Mouse (Mus musculus): Measurements from ENCODE around the gene March9.
A peak's percentile ranks its signal among the peaks of the same experiment; 100 is the strongest.

March9 gene

DNA sequence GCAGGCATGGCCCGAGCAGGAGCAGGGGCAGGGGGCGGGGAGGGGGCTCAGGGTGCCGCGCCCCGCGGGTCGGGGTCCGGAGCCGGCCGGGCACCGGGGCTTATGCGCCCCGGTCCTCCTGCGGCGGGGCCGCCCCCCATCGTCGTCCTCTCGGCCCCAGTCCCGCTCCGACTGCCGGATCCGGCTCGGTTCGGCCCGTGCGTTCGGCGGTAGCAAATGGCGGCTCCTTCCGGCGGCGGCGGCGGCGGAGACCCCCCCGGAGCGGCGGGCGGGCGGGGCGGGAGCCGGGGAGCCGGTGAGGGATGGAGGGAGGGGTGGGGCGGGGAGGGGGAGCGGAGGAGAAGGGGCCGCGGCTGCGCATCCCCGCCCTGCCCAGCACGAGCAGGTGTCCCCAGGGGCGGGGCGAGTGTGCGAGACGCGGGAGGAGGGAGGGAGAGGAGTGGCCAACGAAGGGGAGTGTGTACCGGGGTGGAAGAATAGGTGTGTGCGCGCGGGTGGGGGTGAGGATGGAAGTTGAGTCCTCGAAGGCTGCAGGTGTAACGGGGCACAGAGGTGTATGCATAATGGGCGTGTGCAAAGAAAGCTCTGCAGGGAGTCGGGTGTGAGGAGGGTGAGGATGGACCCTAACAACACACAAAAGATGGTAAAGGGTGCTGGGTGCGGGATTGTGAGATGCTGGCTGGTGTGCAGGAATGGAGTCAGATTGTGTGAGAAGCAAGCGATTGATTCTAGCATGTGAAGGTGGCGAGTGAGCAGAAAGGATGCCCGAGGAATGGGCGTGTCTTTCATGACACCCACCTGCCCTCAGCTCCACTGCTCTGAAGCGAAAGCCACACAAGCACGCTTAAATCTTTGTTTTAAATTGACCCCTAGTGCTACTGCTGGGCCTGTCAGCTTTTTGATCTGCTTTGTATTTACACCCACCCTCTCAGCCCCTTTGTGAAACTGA lies at the start of gene March9:
Gene March9 (minus strand): TSS at position 217 of the 949 bp plus-strand sequence.
- DNase-seq (ENCODE audit: low spot score in 2 of 2): peak; percentile 90 to 91

DNA sequence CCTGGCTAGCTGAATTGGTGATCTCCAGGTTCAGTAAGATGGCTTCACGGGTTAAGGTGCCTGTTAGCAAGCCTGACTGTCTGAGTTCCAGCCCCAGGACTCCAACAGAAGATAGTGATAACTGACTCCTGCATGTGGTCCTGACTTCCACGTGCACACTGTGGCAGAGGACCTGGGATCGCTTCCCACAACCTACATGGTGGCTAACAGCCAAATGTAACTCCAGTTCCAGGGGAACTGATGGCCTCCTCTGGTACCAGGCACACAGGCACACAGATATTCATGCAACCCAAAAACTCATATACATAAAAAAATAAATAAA lies 48.2 kb upstream of the March9 start:
- no peak for DNase-seq (ENCODE audit: low spot score in 2 of 2)

DNA sequence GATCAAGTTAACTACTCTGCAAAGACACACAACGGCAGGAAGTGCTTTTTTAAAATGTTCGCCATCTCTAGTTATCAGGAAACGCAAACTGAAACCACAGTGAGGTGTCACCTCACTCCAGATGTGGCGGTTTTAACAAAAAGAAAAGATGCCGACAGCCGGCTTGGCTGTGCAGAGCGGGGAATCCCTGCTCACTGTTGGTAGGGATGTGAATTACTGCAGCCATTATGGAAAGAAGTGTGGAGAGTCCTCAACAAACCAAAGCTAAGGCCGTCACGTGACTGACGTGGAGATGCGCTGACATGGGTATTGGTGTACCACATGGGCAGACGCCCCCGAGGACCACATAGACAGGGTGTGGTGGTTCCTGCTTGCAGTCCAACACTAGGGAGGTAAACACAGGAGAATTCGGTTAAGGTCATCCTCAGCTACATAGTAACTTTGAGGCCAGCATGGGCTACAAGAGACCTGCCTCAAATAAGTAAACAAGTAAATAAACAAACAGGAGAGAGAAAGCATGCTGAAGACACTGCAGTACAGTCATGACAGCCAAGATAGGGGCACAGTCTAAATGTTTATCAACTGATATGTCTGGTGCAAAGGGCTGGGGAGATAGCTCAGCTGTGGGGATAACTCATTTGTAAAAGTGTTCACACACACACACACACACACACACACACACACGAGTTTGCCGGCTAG lies 47.7 kb upstream of the March9 start:
- DNase-seq (ENCODE audit: low spot score in 2 of 2): no peak

DNA sequence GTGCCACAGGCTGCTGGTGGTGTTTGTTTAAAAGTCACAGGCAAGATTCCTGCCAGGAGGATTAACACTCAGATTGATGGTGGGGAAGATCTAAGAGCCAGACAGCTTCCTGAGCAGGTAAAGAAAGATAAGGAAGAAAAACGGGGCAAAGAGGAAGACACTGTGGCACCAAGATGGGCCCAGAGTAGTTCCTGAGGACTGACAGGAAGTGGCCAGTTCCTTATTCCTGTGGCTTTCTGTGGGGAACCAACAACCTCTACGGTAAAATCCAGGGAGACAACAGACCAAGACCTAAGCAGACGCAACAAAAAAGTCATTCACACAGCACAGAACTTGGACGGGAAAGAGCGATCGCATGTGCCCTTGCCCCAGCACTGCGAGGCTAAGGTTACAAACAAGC lies 43.6 kb upstream of the March9 start:
- DNase-seq (ENCODE audit: low spot score in 2 of 2): no peak

DNA sequence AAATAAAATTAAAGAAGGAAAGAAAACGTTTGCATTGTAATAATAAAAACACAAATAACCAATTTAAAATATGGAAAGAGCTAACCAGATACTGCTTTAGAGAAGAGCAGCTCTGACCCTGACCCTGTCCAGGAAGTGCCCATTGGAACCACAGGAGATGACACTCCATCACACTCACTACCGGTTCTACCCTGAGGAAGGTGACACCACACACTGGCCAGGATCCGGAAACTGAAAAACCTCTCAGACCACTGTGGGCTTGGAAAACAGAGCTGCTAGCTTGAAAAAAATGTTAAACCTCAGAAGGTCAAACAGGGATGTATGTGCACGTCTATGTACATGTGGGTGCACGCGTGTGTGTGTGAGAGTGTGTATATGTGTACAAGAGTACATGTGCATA lies 41.2 kb upstream of the March9 start:
- no peak for DNase-seq (ENCODE audit: low spot score in 2 of 2)

DNA sequence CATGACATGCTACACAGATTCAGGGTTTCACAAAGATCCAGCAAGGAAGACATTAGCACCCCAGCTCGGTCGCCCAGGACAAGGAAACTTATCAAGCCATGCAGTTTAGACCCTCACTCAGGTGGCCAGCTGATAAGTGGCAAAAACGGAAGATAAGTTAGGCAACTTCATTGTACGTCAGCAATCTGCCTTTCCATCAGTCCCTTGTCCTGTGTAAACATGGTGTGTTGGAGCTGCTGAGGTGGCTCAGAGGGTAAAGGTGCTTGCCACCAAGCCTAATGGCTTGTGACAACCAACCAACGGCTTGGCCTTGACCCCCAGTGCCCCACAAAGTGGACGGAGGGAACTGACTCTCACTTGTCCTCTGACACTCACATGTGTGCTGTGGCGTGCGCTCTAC lies 40.4 kb upstream of the March9 start:
- no peak for DNase-seq (ENCODE audit: low spot score in 2 of 2)

DNA sequence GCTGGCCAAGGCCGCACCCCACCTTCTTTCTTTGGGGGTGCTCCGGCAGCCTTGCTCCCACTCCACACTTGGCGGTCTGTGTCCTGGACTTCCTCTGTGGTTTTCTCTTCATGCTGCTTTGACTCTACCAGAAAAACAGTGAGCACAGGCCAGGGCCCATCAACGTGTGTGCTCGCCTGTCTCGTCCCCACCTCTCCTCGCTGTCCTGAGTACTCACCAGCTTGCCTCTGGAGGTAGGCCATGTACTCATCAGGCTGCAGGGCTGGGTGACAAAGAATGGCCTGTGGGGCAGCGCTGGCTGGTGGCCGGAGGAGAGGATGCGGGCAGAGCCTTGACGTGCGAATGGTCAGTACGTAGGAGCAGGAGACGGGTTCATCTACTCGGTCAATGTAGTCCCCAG lies 39.9 kb upstream of the March9 start:
- DNase-seq (ENCODE audit: low spot score in 2 of 2): no peak

DNA sequence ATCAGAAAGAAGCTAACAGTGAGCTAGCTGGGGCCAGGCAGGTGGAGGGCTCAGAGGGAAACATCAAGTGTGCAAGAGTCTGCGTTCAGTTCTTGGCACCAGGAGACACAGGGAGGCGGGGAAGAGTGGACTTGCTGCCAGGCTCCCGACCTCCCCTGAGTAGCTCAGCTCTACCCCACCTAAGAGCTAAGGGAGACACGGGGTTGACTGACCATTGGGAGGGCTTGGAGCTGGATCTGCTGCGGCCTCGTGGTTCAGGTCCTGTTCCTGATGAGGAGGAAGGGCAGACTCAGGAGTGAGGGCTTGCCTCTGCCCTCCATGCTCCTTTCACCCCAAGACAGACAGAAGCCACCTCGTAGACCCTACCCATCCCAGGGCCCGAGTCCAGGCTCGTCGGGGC lies 39.2 kb upstream of the March9 start:
- no peak for DNase-seq (ENCODE audit: low spot score in 2 of 2)

DNA sequence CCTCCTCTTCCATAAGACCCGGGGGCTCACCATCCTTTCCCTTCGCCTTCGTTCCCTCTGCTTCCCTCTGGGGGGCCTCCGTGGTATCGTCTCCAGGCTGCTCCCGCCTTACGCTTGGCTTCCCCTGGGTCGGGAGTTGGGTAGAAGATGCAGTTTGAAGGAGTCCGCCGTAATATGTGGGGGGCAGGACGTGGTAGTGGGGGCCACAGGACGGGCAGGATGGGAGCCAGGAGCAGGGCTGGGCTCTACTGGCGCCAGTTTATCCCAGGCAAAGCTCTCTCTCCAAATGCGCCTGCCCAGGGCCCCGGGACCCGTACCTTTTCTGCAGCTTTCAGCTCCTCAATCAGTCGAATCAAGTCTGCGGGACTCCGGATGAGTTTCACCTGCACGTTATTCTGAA lies 38.5 kb upstream of the March9 start:
- DNase-seq (ENCODE audit: low spot score in 2 of 2): no peak

DNA sequence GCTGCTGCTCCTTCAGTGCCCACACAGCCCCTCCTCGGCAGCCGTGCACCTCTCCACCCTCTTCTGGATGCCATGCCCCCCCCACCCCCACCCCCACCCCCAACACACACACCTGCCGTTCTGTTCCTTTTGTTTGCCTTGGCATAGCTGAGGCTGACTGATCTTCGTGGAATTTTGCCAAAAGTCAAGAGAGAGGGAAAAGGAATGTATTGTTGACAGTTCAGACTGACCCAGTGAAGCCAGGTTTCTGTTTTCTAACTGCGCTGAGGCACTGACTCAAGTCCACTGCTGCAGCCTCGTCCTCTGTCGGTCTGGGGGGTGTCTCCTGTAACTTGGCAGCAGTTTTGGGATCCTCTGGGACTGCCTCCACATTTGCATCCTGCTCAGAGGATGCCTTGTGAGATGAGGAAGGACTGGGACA lies 34.4 kb upstream of the March9 start:
- DNase-seq (ENCODE audit: low spot score in 2 of 2): peak; percentile 56 to 78

DNA sequence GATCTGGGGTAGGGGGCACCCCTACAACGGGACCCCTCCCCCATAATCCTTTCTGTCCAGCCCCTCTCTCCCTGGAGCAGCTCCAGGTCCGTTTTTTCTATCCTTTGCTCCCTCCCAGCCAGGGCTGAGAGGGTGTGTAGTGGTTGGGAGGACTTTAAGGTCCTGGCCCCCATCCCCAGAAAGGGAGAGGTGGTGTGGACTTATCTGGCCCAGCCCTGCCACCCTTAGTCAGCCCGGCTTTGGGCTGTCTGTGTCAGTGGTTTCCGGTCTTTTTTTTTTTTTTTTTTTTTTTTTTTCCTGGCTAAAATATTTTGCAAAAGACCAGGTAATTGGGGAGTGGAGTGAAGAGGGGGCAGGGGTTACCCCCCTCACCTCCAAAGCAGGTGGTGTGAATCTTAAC lies 32.8 kb upstream of the March9 start:
- no peak for DNase-seq (ENCODE audit: low spot score in 2 of 2)

DNA sequence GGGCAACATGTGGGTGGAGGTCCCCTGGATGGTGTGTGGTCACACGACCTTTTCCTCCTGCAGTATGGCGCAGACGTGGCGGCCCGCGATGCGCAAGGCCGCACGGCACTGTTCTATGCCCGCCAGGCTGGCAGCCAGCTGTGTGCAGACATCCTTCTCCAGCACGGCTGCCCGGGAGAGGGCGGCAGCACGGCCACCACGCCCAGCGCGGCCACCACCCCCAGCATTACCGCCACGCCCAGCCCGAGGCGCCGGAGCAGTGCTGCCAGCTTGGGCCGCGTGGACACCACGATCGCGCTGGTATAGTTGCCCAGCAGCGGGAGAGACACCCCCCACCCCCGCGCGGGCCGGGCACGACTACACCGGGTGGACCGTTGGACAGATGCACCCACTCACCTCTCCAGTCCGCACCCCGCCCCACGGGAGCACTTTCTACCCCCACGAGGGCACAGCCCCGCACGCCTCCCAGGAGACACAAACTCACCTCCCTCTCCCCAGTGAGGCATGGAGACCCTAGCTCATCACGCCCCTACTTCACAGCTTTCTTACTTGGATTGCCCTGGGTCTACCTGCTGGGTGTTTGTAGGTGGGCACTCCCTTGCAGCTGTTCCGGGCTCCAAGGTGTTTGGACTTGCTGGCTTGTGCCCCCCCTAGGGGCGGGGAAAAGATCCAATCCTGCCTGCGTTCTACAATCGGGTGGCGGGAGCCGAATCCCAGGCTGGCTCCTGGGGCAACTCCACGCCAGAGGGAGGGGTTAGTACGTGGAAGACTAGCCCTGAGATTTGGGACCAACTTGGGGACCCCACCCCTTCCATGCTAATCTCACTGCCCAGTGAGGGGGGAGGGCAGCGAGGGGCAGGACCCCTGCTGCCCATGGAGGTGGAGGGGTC lies 31.8 kb upstream of the March9 start:
- peak; percentile 60 for DNase-seq (ENCODE audit: low spot score in 2 of 2)

DNA sequence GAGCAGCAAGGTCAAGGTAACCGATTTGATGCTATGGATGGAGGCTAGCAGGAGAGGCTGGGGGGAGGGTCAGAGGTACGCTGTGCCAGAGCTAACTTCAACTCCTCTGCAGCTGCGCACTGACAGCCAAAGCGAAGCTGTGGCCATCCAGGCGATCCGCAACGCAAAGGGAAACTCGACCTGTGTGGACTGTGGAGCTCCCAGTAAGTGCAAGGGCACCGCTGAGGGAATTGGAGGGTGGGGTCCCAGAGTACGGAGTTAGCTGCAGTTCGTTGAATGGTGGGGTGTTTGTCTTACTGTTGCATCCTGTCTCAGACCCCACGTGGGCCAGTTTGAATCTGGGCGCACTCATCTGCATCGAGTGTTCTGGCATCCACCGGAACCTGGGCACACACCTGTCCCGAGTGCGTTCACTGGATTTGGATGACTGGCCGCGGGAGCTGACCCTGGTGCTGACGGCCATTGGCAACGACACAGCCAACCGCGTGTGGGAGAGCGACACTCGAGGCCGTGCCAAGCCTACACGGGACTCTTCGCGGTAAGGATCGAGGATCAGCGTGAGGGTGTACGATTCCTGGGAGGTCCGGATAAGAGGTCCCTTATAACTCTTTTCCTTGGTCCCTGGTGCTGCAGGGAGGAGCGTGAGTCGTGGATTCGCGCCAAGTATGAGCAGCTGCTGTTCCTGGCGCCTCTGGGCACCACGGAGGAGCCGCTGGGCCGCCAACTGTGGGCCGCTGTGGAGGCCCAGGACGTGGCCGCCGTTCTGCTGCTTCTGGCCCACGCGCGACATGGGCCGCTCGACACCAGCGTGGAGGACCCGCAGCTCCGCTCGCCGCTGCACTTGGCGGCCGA lies 30.8 kb upstream of the March9 start:
- peak; percentile 70 to 73 for DNase-seq (ENCODE audit: low spot score in 2 of 2)

DNA sequence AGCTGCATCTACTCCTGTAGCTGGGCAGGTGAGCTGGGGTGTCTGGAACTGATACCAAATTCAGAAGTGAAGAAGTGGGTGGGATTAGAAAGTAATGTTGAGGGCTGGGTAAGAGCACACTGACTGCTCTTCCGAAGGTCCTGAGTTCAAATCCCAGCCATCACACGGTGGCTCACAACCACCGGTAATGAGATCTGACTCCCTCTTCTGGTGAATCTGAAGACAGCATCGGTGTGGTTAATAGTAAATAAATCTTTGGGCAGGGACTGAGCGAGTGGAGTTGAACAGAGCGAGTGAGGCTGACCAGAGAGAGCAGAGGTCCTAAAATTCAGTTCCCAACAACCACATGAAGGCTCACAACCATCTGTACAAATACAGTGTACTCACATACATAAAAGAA lies 25.6 kb upstream of the March9 start:
- no peak for DNase-seq (ENCODE audit: low spot score in 2 of 2)

DNA sequence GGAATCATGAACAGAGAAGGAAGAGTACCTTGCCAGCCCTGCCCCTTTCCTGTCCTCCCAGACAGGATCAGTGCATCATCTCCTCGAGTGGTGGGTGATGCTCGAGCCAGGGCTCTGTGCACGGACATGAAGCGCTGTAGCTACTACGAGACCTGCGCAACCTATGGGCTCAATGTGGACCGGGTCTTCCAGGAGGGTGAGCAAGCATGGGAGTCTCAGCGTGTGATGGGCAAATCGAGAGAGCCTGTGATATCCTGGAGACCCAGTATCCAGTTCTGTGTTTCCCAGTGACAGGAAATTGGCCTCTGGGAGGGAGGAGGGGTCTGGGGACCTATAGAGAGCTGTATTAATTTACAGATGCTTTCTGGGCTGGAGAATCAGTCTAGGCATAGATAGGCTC lies 25.1 kb upstream of the March9 start:
- no peak for DNase-seq (ENCODE audit: low spot score in 2 of 2)

DNA sequence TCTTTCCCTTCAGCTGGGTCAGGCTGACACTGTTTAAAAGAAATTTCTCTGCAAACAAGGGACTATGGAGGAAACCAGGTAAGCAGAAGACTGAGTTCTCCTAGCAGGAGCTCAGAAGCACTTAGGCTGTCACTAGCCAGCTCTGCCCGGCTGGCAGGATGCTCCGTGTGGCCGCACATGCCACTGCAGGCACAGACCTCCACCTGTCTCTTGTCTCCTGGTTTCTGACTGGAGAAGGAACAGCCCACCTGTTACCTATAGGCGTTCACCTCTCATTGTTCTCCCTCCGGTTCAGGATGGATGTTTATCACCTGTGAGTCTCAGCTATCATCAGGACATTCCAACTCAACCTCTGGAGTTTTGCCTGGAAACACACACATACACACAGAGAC lies 23.9 kb upstream of the March9 start:
- DNase-seq (ENCODE audit: low spot score in 2 of 2): no peak

DNA sequence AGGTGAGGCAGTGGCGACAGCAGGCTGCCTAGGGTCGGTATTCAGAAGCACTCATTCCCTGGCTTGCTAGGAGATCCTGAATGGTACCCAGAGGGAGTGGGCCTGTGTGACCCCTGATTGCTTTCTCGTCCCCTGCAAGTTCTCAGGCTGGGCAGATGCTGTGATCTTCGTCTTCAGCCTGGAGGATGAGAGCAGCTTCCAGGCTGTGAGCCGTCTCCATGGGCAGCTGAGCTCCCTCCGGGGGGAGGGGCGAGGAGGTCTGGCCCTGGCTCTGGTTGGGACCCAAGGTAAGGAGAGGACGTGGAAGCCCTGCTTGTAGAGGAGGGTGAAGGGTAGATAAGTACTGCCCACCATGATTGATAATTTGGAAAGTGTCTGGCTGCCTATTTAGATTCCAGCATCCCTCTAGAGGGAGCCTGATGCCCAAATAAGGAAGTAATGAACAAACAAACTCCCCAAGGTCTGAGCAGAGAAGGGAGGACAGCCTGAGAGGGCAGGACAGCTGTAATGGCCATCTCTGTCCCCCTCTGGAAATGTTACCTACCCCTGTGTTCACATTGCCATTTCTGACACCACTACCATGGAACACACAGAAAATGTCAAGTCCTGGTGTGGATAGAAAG lies 23.4 kb upstream of the March9 start:
- DNase-seq (ENCODE audit: low spot score in 2 of 2): peak in 1 of 2 experiments; percentile 38

DNA sequence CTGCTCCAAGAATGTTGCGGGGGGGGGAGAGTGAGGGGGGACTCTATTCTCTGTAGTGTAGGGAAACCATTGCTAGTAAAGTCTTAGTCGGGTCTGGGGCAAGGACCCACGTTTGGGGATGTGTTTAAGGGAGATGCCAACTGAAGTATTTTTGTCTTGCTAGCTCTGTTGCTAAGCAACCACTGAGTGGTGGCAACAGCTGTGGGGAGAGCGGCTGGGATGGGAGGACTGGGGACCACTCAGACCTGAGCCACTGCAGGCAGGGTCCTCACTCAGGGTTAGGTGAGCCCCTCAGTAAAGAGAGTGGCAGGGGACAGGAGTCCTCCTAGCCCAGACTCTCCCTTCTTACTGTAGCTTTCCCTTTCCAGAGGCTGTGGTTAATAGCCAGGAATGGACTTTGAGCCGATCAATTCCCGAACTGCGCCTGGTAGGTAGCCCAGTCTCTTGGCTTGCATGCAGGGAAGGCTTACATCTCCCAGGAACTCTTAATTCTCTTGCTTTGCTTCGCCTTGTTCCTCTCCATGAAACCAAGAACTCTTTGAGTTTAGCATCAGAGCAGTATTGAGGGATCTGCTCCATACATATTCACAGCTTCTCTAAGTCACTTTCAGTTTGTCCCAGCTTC lies 22.1 kb upstream of the March9 start:
- peak; percentile 64 to 74 for DNase-seq (ENCODE audit: low spot score in 2 of 2)

DNA sequence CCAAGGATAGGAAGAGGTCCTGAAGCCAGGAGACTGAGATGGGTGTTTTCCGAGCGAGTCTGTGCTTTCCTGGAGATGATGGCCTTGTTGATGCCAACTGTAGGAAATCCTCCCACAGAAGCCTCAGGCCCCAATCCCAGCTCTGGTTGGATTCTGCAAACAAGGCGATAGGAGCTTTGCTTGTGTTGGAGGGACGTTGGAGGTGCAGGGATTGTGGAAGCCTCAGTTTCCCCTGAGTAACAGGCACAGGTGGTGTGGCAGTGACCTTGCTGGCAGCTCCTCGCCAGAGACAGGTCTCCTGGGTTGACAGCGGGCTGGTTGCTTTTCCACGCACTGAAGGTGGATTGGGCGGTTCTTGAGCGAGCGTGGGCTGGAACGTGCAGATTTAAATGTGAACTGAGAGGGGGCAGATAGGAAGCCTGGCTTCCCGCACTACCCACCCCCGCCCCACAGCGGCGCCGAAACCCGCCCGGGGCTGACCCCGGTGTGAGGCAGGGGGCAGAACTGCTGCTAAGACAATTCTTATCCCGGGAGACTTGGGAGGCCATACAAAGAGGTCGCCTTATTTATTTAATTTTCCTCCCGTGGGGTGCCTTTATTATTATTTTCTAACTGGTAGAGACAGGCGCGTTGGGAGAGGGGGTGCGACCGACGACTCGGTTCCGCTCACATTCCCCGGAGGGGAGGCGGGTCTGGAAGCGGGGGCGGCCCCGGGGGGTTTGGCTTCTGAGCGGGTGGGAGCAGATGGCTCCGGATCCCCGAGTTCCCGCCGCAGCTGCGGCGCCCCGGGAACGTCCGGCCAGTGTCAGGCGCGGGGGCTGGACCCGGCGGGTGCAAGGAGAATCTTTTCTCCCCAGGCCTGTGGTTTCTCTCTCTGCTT lies 21.2 kb upstream of the March9 start:
- peak; percentile 78 for DNase-seq (ENCODE audit: low spot score in 2 of 2)
